Mouse (Mus musculus) urinary bladder, adult 18-20 months (tissue): ENCODE measurements at regions not wholly inside any gene's neighbourhood (a gene's known extent, or its start where the extent isn't known, plus 50 kb on each side); places are given as distances from the start of the nearest gene placed in this dataset.

Source experiments
- DNase-seq, 2 experiments: peaks; one replicate each; pipeline ENCODE4 v3.0.0; 2022; ENCODE audit warnings: low spot score in 2 of 2, mixed read lengths in 2 of 2

- no peak for DNase-seq
These were observed 51.3 kb downstream of the 3110018I06Rik start for GRCm38 (mm10) chr12:107539683-107540082.

- DNase-seq = no peak
These were observed 52.8 kb downstream of the 3110018I06Rik start for GRCm38 (mm10) chr12:107541196-107541595.

GRCm38 (mm10) chr12:107547194-107547885 is 58.9 kb downstream of the 3110018I06Rik start:
- no peak for DNase-seq

GRCm38 (mm10) chr12:107547886-107548448 is 59.5 kb downstream of the 3110018I06Rik start:
- no peak for DNase-seq

GRCm38 (mm10) chr12:107549452-107550296 is 61.2 kb downstream of the 3110018I06Rik start:
- DNase-seq = no peak

GRCm38 (mm10) chr12:107559191-107559590 is 70.8 kb downstream of the 3110018I06Rik start:
- no peak for DNase-seq

GRCm38 (mm10) chr12:107560100-107560499 is 71.7 kb downstream of the 3110018I06Rik start:
- DNase-seq = no peak

- no peak for DNase-seq
These were observed 84.2 kb downstream of the 3110018I06Rik start for GRCm38 (mm10) chr12:107572586-107572985.

GRCm38 (mm10) chr12:107579508-107579907 is 91.1 kb downstream of the 3110018I06Rik start:
- no peak for DNase-seq

GRCm38 (mm10) chr12:107583151-107583720 is 94.8 kb downstream of the 3110018I06Rik start:
- DNase-seq = no peak

GRCm38 (mm10) chr12:107585696-107586225 is 97.3 kb downstream of the 3110018I06Rik start:
- no peak for DNase-seq

- DNase-seq = no peak
These were observed 107.8 kb downstream of the 3110018I06Rik start for GRCm38 (mm10) chr12:107596236-107596635.

GRCm38 (mm10) chr12:107600576-107600975 is 112.1 kb downstream of the 3110018I06Rik start:
- no peak for DNase-seq

GRCm38 (mm10) chr12:107608966-107609365 is 120.5 kb downstream of the 3110018I06Rik start:
- no peak for DNase-seq

- DNase-seq = no peak
These were observed 121.6 kb downstream of the 3110018I06Rik start for GRCm38 (mm10) chr12:107609986-107610385.

GRCm38 (mm10) chr12:107617212-107617994 is 129.0 kb downstream of the 3110018I06Rik start:
- DNase-seq = no peak

GRCm38 (mm10) chr12:107624446-107624845 is 136.0 kb downstream of the 3110018I06Rik start:
- no peak for DNase-seq

GRCm38 (mm10) chr12:107648008-107648407 is 159.6 kb downstream of the 3110018I06Rik start:
- DNase-seq = no peak

GRCm38 (mm10) chr12:107652126-107652728 is 163.8 kb downstream of the 3110018I06Rik start:
- DNase-seq = no peak

GRCm38 (mm10) chr12:107653131-107653530 is 164.7 kb downstream of the 3110018I06Rik start:
- DNase-seq = no peak

GRCm38 (mm10) chr12:107656846-107657245 is 168.4 kb downstream of the 3110018I06Rik start:
- no peak for DNase-seq
